Mouse (Mus musculus) effector memory CD4-positive, alpha-beta T cell, adult 7 months (primary cell): Measurements from ENCODE around the gene Gxylt2. TPM values are rescaled to one million over a fixed set of nuclear protein-coding genes. Genes with fewer than 3 reads are reported as not detected.

Source experiments
- polyA plus RNA-seq: library from polyadenylated mRNA; unstranded; fragments of 100-300 nt; shearing (Covaris generic); gene quantifications from one replicate; pipeline ENCODE4 v1.2.1, GENCODE M21; 2017

Gxylt2 gene
- 0.06 TPM for polyA plus RNA-seq

DNA sequence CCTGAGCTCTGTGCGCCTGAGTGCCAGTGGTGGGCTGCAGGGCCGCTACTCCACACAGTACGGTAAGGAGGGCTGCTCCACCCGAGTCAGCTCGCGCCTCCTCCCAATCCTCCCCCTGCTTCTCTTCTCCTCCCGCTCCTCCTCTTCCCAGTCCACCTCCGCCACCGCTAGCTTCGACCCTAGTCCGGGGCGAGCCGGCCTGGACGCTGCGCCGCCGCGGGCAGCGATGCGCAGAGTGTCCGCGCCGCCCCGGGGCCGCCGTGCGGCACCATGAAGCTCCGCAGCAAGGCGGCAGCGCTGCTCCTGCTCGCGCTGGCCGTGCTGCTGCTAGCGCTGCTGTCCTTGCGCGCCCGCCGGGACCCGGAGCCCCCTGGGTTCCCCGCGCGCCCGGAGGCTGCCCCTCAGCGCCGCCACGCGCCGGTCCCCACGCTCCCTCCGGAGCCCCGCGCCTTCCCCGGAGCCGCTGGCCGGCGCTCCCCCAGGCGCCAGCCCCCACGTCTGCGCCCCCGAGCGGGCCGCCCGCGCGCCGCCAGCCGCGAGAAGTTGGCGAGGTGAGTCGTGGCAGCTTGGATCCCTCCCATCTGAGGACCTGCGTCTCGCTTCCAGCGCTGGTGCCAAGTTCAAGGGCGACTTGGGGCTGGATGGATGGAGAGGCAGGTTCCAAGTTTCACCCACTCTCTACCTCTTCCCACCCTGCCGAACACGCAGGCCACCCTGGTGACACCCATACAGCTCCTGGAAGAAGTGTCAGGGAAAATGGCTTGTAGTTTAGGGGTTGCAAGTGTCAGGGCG lies at the start of gene Gxylt2:
TSS of gene Gxylt2 (plus strand) at position 161 of the 792 bp plus-strand sequence.

DNA sequence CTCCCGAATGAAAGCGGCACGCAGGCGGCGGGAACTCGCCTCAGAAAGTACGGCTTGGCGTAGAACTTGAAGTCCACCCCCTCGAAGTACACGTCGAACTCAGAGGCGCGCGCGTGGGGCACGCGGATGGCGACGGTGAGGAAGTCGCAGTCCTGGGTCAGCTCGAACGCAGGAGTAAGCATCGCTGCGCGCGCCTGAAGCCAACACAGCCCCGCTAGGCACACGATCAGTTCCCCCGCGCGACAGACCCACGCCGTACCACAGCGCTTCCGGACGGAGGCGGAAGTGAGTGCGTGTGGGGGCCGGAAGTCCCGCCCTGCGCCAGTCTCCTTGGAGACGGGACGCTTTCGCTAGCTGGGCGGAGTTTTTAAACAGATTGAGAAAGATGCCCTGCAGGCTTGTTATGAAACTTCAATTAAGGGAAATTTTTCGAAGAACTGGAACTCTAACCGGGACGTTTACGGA lies 33.6 kb upstream of the Gxylt2 start, which contains the start of gene Shq1:
TSS of gene Shq1 (minus strand) at position 278 of the 465 bp plus-strand sequence.

DNA sequence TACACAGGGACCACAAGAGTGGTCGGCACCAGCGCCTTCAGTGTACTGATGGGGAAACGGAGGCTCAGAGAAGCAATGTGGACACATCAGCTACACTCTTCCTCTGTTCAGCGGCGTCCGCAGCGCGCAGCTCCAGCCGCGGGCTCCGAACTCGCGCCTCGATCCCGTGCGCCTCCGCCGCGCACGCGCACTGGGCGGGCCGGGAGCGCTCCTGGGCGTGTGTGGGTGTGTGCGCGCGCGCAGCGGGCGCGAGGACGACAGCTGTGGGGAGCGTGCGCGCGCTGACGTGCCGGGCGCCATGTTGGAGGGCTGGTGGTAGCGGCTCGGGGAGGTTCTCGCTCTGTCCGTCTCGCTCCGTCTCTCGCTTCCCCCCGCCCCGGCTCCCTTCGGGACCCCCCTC lies 128.8 kb downstream of the Gxylt2 start, which contains the start of gene Ppp4r2:
TSS of gene Ppp4r2 (plus strand) at position 268 of the 400 bp plus-strand sequence.

Other genes with a start within 250 kb of the Gxylt2 start
- gene Shq1, start 33.6 kb upstream of the Gxylt2 start, polyA plus RNA-seq: 7.6 TPM
- gene Ppp4r2, start 128.9 kb downstream of the Gxylt2 start, polyA plus RNA-seq: 58.9 TPM